Mouse (Mus musculus) hindbrain, postnatal 0 days (tissue): ENCODE measurements around the gene Itga6. TPM values are rescaled to one million over a fixed set of nuclear protein-coding genes. Genes with fewer than 3 reads are reported as not detected.

ENCODE experiments used
- ATAC-seq: fragments of 200-750 bp; cut with Nextera tagmentation; 2 replicates; pipeline ENCODE4 v1.8.0; 2017; ENCODE audit warnings: mild to moderate bottlenecking, moderate TSS enrichment, moderate library complexity
- DNase-seq: peaks from one replicate; pipeline ENCODE4 v3.0.0-alpha.2; 2015; ENCODE audit warnings: low spot score
- H3K27ac ChIP-seq: fragments of 300-500 bp; sonication (generic); 2 replicates; pipeline ENCODE4 v1.5.1; 2014; ENCODE audit warnings: mild to moderate bottlenecking
- H3K27me3 ChIP-seq: fragments of 300-500 bp; sonication (generic); 2 replicates; pipeline ENCODE4 v1.6.1; 2014; ENCODE audit warnings: low read length, mixed read lengths; ENCODE audit not compliant: insufficient read depth
- H3K36me3 ChIP-seq: fragments of 300-500 bp; sonication (generic); 2 replicates; pipeline ENCODE4 v1.6.1; 2014; ENCODE audit warnings: low read length, mixed read lengths; ENCODE audit not compliant: insufficient read depth
- H3K4me1 ChIP-seq: fragments of 300-500 bp; sonication (generic); 2 replicates; pipeline ENCODE4 v1.6.1; 2014; ENCODE audit warnings: antibody characterized with exemption, low read length, mixed read lengths; ENCODE audit not compliant: insufficient read depth
- H3K4me2 ChIP-seq: fragments of 300-500 bp; sonication (generic); 2 replicates; pipeline ENCODE4 v1.6.1; 2014; ENCODE audit warnings: low read depth, mild to moderate bottlenecking, low read length, moderate library complexity, mixed read lengths
- H3K4me3 ChIP-seq: fragments of 300-500 bp; sonication (generic); 2 replicates; pipeline ENCODE4 v1.5.1; 2014; ENCODE audit warnings: low read length
- H3K9ac ChIP-seq: fragments of 300-500 bp; sonication (generic); replicated peaks from 2 replicates; pipeline ENCODE4 v1.6.1; 2014; ENCODE audit warnings: mild to moderate bottlenecking, low read length, moderate library complexity, mixed read lengths
- H3K9me3 ChIP-seq: fragments of 300-500 bp; sonication (generic); 2 replicates; pipeline ENCODE4 v1.6.1; 2016; ENCODE audit warnings: low read length, mixed read lengths
- CTCF ChIP-seq: IDR thresholded peaks from 2 replicates; pipeline ENCODE4 v1.5.1; 2016; ENCODE audit warnings: antibody characterized with exemption, control low read depth, low read depth
- WGBS: fragments of 180-500 bp; shearing (Covaris S2); extraction: QIAGEN DNeasy Blood & Tissue Kit; methylation state at CpG from one replicate; pipeline ENCODE4 v1.1.7; 2014; 5-methylcytosine and 5-hydroxymethylcytosine counted together
- polyA plus RNA-seq: library from polyadenylated mRNA; unstranded; fragments of >200 nt; fragmentation: Nextera tagmentation; extraction: Ambion mirVana; gene quantifications from 2 replicates; pipeline ENCODE4 v1.2.1, GENCODE M21; 2015
- total RNA-seq: library from RNA; depleted of rRNA; stranded (reverse); fragments of >200 nt; gene quantifications from 2 replicates; pipeline ENCODE4 v1.2.3, GENCODE M21; 2014

Gene Itga6
- total and polyA plus RNA-seq, 2 experiments from 2014 or later, result 20.0 to 46.7 TPM

- Histone ChIP-seq H3K27me3 (no peaks in the 10 kb centered on the region), H3K27ac (no peak overlapping the region), H3K9ac (no peak overlapping the region), H3K4me3 (no peak overlapping the region), H3K4me1 (no peaks in the 10 kb centered on the region), H3K4me2 (no peak overlapping the region), H3K9me3 (no peaks in the 10 kb centered on the region), H3K36me3 (no peaks in the 10 kb centered on the region)
- DNase-seq, result no peak
- 68% methylated on average over 7 of the region's 7 CpGs for WGBS
- no peak for TF ChIP-seq CTCF
- no peak for ATAC-seq
Observed at GRCm38 (mm10) chr2:71743377-71743776, 2.0 kb upstream of the Itga6 start.

- ATAC-seq, result no peak
- no peaks in the 10 kb centered on the region for H3K4me1 ChIP-seq
Observed at GRCm38 (mm10) chr2:71744320-71744719, 1.1 kb upstream of the Itga6 start.

GRCm38 (mm10) chr2:71744861-71745507, 432 bp upstream of the Itga6 start:
- Histone ChIP-seq H3K4me3 (no peak overlapping the region), H3K4me1 (no peaks in the 10 kb centered on the region), H3K9me3 (no peaks in the 10 kb centered on the region), H3K4me2 (no peak overlapping the region), H3K36me3 (no peaks in the 10 kb centered on the region), H3K27me3 (no peaks in the 10 kb centered on the region), H3K27ac (no peak overlapping the region), H3K9ac (no peak overlapping the region)
- DNase-seq (no peak), ATAC-seq (no peak)
- no peak for TF ChIP-seq CTCF
- 24% methylated on average over 11 of the region's 11 CpGs for WGBS

More at GRCm38 (mm10) chr2:71744320-71744719, 1.1 kb upstream of the Itga6 start:
- Histone ChIP-seq H3K9me3 (no peaks in the 10 kb centered on the region), H3K4me3 (no peak overlapping the region), H3K36me3 (no peaks in the 10 kb centered on the region), H3K27me3 (no peaks in the 10 kb centered on the region), H3K9ac (no peak overlapping the region), H3K4me2 (no peak overlapping the region), H3K27ac (no peak overlapping the region; the same call in 1 of the 2 replicates)
- TF ChIP-seq CTCF, result no peak
- no peak for DNase-seq
- 21% methylated on average over 9 of the region's 9 CpGs for WGBS

- no peak overlapping the region for H3K9ac ChIP-seq
- no peaks in the 10 kb centered on the region for H3K36me3 ChIP-seq
- no peak overlapping the region for H3K4me2 ChIP-seq
- DNase-seq (no peak), ATAC-seq (no peak)
- no peaks in the 10 kb centered on the region for H3K4me1 ChIP-seq
- no peak for TF ChIP-seq CTCF
- no peaks in the 10 kb centered on the region for H3K27me3 ChIP-seq
- 92% methylated on average over 5 of the region's 5 CpGs for WGBS
- H3K4me3 ChIP-seq, result no peak overlapping the region
- H3K9me3 ChIP-seq, result no peaks in the 10 kb centered on the region
- no peak overlapping the region for H3K27ac ChIP-seq
Observed at GRCm38 (mm10) chr2:71748451-71748850, 3.0 kb downstream of the Itga6 start.

GRCm38 (mm10) chr2:71749367-71750086, 4.1 kb downstream of the Itga6 start:
- Histone ChIP-seq H3K9me3 (no peaks in the 10 kb centered on the region), H3K4me2 (0 out of 2 replicates have a peak overlapping the region, but pooled peaks have one; percentile 8), H3K36me3 (no peaks in the 10 kb centered on the region), H3K27ac (no peak overlapping the region), H3K4me3 (no peak overlapping the region), H3K27me3 (no peaks in the 10 kb centered on the region), H3K9ac (no peak overlapping the region), H3K4me1 (no peaks in the 10 kb centered on the region)
- WGBS, result 46% methylated on average over 13 of the region's 13 CpGs
- no peak for TF ChIP-seq CTCF
- ATAC-seq (no peak), DNase-seq (no peak)

GRCm38 (mm10) chr2:71750087-71750453, 4.7 kb downstream of the Itga6 start:
- Histone ChIP-seq H3K27ac (no peak overlapping the region), H3K9me3 (no peaks in the 10 kb centered on the region), H3K4me1 (no peaks in the 10 kb centered on the region), H3K27me3 (no peaks in the 10 kb centered on the region), H3K4me3 (no peak overlapping the region), H3K9ac (no peak overlapping the region), H3K36me3 (no peaks in the 10 kb centered on the region), H3K4me2 (0 out of 2 replicates have a peak overlapping the region, but pooled peaks have one; percentile 8)
- ATAC-seq (no peak), DNase-seq (no peak)
- WGBS, result 54% methylated on average over 10 of the region's 10 CpGs
- no peak for TF ChIP-seq CTCF

- TF ChIP-seq CTCF, result no peak
- Histone ChIP-seq H3K9me3 (no peaks in the 10 kb centered on the region), H3K27me3 (no peaks in the 10 kb centered on the region), H3K9ac (no peak overlapping the region), H3K27ac (no peak overlapping the region), H3K4me1 (no peaks in the 10 kb centered on the region), H3K36me3 (no peaks in the 10 kb centered on the region), H3K4me3 (no peak overlapping the region), H3K4me2 (no peak overlapping the region)
- 81% methylated on average over 8 of the region's 8 CpGs for WGBS
- DNase-seq (no peak), ATAC-seq (no peak)
Observed at GRCm38 (mm10) chr2:71751336-71751735, 5.9 kb downstream of the Itga6 start.
